Mouse (Mus musculus) gastrocnemius, postnatal 10 days (tissue): ENCODE data around the gene Bcl9l. TPM values are rescaled to one million over a fixed set of nuclear protein-coding genes. Genes with fewer than 3 reads are reported as not detected.

Source experiments
- DNase-seq: peaks from one replicate; pipeline ENCODE4 v3.0.0; 2021; ENCODE audit warnings: mixed read lengths
- total RNA-seq, 2 experiments: library from RNA; stranded (reverse); gene quantifications; 2 replicates each; pipeline ENCODE4 v1.2.3; 2021

Gene Bcl9l
- total RNA-seq, 2 experiments from 2014 or later: 65.4 to 77.6 TPM

DNA sequence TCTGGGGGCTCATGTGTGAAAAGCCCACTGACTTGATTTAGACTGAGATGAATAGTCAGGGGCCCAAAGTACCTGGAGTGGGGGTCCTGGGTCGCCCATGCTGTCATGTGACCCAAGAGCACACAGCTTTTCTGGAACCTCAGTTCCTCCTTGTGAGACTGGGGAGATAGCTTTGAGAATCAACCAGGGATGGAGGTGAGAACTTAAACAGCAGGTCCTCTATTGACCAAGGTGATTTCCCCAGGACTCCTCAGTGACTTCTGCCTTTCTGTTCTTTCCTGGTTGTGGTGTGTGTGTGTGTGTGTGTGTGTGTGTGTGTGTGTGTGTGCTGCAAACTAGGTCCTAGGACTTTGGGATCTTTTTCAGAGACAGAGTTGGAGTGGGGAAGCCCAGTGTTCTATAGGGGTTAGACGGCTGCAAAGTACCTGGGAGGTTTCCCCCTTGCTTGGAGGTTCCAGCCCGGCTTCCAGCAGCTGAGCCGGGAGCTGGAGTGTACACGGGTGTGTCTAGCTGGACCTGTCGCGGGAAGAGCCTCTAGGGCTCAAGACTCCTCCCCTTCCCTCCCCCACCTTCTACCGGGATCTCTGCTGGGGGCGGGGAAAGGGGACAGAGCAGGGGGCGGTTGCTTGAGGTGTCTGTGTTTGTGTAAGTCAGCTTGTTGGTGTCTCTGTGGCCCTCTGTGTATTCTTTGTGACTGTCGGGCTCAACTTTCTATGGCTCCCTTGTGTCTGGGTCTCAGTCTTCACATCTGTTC, 15.2 kb downstream of the Bcl9l start:
- no peak for DNase-seq

DNA sequence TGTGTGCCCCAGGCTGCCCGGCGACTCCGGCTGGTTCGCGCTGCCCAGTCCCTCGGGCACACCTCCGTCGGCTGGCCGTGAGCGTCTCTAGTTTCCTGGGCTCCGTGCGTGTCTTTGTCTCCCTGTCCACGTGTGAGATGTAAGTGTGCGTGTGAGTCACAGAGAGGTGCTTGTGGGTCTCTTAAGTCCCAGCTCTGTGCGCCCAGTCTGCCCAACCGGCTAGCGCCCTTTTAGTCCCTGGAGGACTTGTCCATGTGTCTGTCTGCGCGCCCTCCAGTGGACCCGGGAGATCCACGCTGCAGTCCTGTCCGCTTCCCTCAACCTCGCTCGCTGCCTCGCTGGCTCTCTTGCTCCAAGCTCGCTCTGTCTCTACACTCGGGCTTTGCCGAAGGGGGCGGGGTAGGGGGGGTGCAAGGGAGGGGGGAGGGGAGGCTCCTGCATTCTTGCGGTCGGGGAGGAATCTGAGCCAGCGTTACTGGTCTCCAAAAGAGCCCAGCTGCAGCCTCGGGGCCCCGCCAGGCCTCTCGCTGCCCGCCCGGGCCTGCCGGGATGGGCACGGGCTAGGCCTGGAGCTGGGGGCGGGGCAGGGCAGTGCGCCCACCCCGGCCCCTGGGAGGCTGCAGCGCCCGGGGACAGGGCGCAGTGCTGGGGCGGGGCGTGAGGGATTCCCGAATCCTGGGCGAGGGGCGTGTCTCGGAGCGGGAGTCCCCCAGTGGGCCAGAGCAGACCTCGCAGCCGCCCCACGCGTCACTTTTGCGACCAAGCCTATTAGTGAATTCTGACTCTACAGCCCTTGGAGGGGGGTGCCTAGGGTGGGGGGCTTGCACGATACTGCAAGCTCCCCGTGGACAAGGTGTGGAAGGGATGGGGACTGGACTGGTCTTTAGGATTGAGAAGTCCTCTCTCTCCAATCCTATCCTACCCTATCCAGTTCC, 16.1 kb downstream of the Bcl9l start:
- DNase-seq: peak; percentile 79

DNA sequence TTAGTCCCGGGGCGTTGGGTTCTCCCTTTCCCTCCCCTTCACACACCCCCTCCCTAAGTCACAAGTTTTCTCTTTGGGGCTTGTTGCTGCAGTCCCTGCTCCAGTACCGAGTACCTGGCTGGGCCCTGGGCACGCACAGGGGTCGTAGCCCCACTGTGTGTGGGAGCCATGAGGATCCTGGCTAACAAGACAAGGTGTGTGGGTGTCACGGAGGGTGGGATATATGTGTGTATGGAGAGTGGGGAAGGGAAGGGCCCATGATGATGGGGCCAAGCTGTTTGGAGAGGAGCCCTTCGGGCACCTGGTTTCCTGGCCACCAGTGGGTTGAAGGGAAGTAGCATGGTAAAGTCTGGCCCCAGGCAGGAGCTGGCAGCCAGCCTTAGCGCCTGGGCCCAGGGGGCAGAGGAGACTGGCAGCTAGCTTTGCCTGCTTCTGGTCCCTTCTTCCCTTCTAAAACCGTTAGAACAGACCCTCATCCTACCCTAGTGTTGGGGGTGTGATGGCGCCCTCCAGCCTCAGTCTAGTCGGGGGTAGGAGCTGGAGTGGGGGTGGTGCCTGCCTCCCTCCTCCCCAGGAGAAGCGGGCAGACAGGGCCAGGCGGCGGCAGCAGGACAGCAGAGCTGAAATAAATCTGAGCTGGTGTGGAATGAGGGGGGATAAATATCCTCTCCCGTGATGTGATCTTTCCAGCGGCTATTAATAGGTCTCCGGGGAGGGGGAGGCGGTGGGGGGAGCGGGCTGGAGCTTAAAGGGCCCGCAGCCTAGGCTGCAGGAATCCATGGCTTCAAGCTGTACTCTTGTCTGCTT, 16.9 kb downstream of the Bcl9l start:
- DNase-seq: peak; percentile 67

DNA sequence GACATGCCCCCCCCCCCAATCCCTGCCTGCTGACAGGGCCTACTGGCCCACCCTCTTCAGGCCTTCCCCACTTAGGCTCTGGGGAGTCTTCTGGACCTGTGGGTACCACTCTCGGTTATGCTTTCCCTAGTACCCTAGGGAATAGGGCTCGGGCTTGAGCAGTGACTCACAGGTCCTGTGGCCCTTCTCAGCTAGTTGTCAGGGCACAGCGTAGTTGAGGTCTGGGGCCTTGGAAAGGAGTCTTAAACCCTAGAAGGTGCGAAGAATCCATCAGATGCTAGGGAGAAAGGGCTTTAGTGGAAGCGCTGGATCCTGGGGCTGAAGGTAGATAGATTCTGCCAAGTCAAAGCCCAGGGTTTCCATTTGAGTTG, 17.5 kb downstream of the Bcl9l start:
- DNase-seq: no peak

DNA sequence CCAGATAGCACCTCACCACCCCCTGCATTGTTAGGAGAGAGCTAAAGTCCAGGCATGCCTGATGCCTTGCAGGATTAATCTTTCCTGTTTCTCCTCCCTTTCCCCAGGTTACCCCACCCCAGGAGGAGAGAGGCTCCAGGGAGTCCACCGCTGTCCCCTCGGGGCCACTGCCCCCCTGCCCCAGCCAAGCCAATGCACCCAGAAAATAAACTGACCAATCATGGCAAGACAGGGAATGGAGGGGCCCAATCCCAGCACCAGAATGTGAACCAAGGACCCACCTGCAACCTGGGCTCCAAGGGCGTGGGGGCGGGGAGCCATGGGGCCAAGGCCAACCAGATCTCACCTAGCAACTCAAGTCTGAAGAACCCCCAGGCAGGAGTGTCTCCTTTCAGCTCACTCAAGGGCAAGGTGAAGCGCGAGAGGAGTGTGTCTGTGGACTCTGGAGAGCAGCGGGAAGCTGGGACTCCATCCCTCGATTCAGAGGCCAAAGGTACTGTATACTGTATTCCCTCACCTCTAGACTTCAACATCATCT, 18.1 kb downstream of the Bcl9l start:
- DNase-seq: no peak

DNA sequence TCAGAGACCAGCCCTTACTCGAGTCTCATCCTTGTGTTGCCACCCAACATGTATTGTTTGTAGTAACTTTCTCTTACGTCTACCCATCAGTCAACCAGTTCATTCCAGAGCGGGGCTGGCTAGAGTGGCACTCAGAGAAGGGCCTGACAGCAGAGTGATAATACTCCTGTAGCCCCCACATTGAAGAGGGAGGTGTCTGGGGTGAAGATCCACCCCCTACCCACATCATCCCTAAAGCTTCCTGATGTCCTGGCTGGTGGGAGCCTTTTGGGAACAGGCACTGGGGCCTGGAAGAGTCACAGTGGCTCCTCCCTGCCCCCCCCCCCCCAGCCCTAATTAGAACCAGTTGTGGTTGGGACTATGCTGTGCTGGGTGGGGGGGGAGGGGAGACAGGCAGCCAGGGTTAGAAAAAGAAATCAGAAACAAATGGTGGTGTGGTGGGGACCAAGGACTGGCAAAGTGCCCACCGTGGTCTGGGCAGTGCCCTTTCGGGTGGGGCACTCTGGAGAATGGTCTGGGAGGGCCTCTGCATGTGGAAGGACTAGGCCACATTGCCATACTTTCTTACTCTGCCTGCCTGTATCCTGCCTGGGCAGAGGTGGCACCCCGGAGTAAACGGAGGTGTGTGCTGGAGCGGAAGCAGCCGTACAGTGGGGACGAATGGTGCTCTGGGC, 18.7 kb downstream of the Bcl9l start:
- DNase-seq: no peak

DNA sequence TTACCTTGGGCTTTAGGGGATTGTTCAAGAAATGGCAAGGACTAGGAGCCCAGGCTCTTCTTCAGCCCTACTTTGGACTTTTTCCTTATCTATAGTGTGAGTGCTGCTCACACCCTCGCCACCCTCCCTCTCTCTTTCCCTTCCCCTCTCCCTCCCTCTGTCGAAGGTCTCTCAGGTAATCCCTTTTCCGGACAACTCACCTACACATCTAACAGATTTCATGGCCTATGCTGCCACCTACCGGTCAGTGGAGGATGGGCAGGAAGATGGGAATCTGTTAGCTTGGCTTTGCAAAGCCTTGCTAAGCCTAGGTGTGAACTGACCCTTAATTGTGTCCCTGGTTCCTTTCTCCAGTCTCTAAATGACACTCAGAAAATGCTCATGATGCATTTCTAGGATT, 19.4 kb downstream of the Bcl9l start:
- peak; percentile 81 for DNase-seq

DNA sequence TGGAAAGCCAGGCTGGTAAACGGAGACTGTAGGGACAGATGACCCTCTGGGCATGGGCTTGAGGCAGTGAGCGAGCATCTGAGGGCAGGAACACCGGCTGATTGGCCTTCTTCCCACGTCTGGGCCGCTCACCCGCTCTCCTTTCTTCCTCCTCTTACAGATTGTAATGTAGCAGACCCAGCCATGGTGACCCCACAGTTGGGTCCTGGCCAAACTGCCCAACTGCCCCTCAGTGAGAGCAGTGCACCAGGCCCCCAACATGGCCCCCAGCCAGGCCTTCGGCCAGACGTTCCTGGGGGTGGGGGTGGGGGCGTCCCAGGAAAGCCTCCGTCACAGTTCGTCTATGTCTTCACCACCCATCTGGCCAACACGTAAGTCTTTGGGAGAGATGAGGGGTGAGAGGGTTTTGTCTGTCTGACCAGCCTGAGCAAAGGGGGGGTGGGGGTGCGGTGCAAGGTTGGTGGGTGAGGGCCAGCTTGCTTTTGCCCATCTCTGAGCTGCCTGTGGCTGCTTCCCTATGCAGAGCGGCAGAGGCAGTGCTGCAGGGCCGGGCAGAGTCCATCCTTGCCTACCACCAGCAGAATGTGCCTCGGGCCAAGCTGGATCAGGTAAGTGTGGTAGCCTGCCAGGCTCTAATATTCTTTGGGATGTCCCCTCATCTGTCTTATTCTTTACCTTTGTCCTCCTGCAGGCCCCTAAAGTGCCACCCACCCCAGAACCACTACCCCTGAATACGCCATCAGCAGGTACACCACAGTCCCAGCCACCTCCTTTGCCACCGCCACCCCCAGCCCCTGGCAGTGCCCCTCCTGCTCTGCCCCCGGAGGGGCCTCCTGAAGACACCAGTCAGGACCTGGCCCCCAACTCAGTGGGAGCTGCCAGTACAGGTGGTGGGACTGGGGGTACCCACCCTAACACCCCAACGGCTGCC, 22.5 kb downstream of the Bcl9l start:
- no peak for DNase-seq

DNA sequence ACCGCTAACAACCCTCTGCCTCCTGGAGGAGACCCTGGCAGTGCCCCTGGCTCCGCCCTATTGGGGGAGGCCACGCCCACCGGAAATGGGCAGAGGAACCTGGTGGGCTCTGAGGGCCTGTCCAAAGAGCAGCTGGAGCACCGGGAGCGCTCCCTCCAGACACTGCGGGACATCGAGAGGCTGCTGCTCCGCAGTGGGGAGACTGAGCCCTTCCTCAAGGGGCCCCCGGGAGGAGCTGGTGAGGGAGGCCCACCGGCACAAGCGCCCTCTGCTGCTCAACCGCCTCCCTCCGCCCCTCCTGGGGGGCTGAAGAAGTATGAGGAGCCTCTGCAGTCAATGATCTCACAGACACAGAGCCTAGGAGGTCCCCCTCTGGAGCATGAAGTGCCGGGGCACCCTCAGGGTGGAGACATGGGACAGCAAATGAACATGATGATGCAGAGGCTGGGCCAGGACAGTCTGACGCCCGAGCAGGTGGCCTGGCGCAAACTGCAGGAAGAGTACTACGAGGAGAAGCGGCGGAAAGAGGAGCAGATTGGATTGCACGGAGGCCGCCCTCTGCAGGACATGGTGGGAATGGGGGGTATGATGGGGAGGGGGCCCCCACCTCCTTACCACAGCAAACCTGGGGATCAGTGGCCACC, 23.3 kb downstream of the Bcl9l start:
- no peak for DNase-seq

DNA sequence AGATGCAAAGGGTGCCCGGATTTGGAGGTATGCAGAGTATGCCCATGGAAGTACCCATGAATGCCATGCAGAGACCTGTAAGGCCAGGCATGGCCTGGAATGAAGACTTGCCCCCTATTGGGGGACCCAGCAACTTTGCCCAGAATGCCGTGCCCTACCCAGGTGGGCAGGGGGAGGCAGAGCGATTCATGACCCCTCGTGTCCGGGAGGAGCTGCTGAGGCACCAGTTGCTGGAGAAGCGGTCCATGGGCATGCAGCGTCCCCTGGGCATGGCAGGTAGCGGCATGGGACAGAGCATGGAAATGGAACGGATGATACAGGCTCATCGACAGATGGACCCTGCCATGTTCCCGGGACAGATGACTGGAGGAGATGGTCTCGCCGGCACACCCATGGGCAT, 23.9 kb downstream of the Bcl9l start:
- no peak for DNase-seq

DNA sequence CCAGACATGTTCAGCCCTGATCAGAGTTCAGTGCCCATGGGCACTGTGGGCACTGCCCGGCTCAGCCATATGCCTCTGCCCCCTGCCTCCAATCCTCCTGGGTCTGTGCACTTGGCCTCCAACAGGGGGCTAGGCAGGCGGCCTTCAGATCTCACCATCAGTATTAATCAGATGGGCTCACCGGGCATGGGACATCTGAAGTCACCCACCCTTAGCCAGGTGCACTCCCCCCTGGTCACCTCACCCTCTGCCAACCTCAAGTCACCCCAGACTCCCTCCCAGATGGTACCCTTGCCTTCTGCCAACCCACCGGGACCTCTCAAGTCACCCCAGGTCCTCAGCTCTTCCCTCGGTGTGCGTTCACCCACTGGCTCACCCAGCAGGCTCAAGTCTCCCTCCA, 24.7 kb downstream of the Bcl9l start:
- DNase-seq: no peak

DNA sequence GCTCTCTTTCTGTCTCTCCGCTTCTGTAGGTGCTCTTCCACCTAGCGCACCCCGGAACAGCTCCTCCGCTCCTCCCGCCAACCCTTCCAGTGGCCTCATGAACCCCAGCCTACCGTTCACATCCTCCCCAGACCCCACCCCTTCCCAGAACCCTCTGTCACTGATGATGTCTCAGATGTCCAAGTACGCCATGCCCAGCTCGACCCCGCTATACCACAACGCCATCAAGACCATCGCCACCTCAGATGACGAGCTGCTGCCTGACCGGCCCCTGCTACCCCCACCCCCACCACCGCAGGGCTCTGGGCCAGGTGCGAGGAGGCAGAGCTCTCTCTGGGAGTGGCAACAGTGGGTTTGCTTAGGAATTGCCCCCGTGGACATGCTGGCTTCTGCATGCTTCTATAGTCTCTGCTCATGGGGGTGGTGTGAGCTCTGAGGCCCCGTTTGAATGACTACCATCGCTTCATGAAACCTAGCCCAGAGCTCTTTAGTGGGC, 25.5 kb downstream of the Bcl9l start:
- no peak for DNase-seq

DNA sequence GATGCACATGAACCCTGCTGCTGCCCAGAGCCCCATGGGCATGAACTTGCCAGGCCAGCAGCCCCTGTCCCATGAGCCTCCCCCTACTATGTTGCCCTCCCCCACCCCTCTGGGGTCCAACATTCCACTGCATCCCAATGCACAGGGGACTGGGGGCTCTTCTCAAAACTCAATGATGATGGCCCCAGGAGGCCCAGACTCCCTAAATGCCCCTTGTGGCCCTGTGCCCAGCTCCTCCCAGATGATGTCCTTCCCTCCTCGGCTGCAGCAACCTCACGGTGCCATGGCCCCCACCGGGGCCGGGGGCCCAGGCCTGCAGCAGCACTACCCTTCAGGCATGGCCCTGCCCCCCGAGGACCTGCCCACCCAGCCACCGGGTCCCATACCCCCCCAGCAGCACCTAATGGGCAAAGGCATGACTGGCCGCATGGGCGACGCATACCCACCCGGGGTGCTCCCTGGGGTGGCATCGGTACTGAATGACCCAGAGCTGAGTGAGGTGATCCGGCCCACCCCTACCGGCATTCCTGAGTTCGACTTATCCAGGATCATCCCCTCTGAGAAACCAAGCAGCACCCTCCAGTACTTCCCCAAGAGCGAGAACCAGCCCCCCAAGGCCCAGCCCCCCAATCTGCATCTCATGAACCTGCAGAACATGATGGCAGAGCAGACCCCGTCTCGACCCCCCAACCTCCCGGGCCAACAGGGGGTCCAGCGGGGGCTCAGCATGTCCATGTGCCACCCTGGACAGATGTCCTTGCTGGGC, 26.3 kb downstream of the Bcl9l start:
- DNase-seq: no peak

DNA sequence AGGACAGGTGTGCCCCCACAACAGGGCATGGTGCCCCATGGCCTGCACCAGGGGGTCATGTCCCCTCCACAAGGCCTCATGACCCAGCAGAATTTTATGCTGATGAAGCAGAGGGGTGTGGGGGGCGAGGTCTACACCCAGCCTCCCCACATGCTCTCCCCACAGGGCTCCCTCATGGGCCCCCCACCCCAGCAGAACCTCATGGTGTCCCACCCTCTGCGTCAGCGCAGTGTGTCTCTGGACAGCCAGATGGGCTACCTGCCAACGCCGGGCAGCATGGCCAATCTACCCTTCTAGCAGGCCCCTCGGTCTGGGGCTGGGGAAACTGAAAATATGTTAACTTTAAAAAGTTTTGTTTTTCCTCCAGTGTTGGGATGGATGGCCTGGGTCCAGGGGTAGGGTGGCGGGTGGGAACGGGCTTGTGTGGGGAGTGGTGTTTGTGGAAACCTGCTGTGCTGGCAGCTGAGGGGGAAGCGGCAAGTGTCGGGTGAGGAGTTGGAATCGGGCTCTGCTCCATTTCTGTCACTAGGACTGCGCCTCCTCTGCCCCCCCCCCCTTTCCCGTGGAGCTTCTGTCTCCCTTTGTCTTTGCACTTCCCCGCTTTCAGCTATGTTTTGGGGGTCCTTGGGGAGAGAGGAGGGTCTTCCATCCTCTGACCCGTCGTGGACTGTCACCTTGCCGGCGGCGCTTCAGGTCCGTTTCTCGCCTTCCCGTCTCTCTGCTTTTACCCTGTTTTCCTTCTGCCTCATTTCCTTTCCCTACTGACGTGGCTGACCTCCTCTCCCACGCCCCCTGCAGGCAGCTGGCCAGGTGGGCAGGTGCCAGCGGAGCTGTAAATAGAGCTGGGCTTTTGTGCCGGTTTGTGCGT, 27.1 kb downstream of the Bcl9l start:
- peak; percentile 91 for DNase-seq

DNA sequence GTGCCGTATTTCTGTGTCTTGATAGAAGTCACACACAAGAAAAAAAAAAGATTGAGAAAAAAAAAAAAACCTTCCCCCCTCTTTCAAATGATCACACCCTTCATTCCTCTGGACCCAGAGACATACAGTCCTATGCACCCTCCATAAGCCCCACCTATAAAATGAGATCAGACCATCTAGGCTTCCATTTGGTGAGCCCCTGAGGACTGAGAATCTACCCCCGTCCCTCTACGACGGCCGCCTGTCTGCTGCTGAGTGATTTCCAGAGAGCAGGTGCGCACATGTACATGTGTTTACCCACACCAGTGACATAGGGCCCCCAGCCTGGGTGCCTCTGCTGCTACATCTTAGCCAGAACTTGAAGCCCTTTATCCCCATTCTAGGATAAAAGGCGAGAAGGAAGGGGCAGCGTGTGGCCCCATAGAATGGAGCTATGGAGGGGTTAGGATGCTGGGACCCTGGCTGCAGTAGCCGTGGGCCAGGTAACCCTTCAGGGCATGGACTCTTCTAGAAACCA, 27.8 kb downstream of the Bcl9l start:
- no peak for DNase-seq

DNA sequence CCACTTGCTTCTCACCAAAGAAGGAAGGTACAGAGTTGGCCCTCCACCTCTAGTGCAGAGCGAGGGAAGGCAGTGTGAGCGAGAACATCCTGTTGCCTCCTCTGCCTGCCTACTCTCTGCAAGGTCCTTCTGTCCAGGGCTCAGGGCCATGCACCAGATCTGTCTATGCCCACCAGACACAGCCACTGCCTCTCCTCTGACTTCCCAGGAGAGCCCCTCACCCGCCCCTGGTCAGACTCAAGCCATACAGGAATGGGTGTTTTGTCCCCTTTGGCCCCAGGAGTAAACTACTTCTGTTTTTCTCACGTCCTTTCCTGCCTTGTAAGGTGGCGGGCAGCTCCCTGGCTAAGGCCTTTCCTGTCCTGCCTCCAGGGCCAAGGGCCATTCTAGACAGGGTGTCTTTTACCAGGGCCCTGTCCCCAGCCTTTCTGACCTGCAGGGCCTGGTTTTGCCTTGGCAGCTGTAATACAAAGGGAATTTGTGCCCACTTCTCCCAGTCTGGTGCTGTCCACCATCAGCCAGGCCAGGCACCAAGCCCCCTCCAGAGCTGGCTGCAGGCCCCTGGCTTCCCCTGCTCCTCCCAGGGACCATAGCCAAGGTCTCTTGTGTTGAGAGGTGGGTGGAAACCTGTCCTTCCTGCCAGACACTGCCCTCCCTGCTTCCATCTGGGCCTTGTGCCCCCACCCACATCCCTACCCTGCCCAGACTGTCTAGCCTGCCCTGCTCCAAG, 28.4 kb downstream of the Bcl9l start:
- DNase-seq: no peak
